Mouse (Mus musculus): ENCODE data around the gene Abcg8. TPM values are rescaled to one million over a fixed set of nuclear protein-coding genes. Genes with fewer than 3 reads are reported as not detected.

The Abcg8 gene
- polyA plus RNA-seq, 1 experiment from 2014 or later, result not detected

DNA sequence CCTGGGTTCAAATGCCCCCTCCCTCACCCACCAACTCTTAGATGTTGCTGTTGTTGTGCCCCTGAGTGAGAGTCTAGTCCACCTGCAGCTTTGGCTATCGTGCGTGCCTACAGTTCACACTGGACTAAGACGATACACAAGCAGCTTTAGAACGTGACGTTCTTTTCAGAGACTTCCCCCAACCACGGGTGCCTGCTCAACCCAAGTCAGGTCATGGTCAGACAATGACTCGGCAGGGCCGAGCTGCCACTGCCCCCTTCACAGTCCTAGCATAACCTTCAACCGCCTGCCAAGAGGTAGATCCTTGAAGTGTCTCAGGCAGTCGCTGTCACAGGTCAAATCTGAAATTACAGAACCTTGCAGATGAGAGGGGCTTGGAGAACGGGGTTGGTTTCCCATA is 12.7 kb downstream of the Abcg8 start:
- H3K4me1 ChIP-seq (replicated peaks), result no peaks in the 10 kb centered on the region
- no peak overlapping the region for H3K4me3 ChIP-seq
- 93% methylated on average over 11 of the region's 11 CpGs for WGBS
- H3K9me3 ChIP-seq, result no peaks in the 10 kb centered on the region
- H3K27me3 ChIP-seq, result no peaks in the 10 kb centered on the region
- no peak overlapping the region for H3K9ac ChIP-seq
- no peaks in the 10 kb centered on the region for H3K36me3 ChIP-seq
- no peak overlapping the region for H3K4me2 ChIP-seq
- no peak for ATAC-seq (ENCODE audit: low read depth)
- no peak overlapping the region for H3K27ac ChIP-seq (replicated peaks)

- 85% methylated on average over 5 of the region's 5 CpGs for WGBS
- no peak for ATAC-seq (ENCODE audit: low read depth)
These were observed 13.2 kb downstream of the Abcg8 start for GRCm38 (mm10) chr17:84689316-84689715.

DNA sequence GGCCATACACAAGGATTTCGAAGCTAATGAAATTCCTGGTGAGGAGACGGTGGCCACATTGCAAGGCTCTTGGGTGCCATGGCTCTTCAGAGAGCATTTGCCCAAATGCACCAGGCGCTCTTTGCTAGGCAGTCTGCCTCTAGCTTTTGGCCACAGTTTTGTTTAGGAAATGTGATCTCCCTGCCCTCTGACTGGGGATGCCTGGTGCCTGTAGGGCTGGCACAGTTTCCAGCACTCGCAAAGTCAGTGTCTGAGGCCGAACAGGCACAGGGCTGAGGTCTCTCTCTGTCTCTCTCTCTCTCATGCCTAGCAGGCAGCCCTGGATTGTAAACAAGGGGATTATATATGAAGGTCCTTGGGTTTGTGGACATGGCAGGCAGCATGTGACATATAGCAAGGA is 14.0 kb downstream of the Abcg8 start:
- no peak overlapping the region for H3K4me3 ChIP-seq
- no peaks in the 10 kb centered on the region for H3K4me1 ChIP-seq (replicated peaks)
- H3K27ac ChIP-seq (replicated peaks), result no peak overlapping the region
- ATAC-seq (ENCODE audit: low read depth), result no peak
- no peak overlapping the region for H3K9ac ChIP-seq
- no peaks in the 10 kb centered on the region for H3K9me3 ChIP-seq
- no peaks in the 10 kb centered on the region for H3K36me3 ChIP-seq
- H3K4me2 ChIP-seq, result no peak overlapping the region
- 89% methylated on average over 5 of the region's 5 CpGs for WGBS
- H3K27me3 ChIP-seq, result no peaks in the 10 kb centered on the region

More at GRCm38 (mm10) chr17:84689316-84689715, 13.2 kb downstream of the Abcg8 start:
- H3K36me3 ChIP-seq, result no peaks in the 10 kb centered on the region
- no peak overlapping the region for H3K4me2 ChIP-seq
- no peaks in the 10 kb centered on the region for H3K4me1 ChIP-seq (replicated peaks)
- H3K9me3 ChIP-seq, result no peaks in the 10 kb centered on the region
- H3K9ac ChIP-seq, result no peak overlapping the region
- H3K27me3 ChIP-seq, result no peaks in the 10 kb centered on the region
- H3K27ac ChIP-seq (replicated peaks), result no peak overlapping the region
- no peak overlapping the region for H3K4me3 ChIP-seq

DNA sequence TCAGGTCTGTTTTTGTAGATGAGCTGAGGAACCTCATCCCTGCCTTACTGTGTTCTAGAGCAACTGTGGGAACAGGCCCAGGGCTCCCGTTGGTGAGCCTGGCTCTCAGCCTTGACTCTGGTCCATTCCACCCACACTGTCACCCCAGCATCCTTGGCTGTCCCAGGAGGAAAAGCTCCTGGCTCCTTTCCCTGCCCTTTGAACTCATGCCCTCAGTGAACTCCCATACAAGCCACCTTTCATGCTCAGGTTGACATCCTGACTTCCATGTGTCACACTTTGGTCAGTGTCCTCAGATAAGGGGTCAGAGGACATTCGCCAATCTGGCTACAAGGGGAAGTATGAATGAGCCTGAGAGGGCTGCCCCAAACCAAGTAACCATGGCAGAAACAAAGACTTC is 17.6 kb downstream of the Abcg8 start:
- Histone ChIP-seq H3K4me3 (no peak overlapping the region), H3K4me2 (no peak overlapping the region), H3K27ac (replicated peaks) (no peak overlapping the region), H3K4me1 (replicated peaks) (peaks cover 4% of the 10 kb centered on the region; the same call in 1 of the 2 replicates), H3K9ac (no peak overlapping the region), H3K36me3 (no peaks in the 10 kb centered on the region), H3K9me3 (no peaks in the 10 kb centered on the region), H3K27me3 (peaks cover 9% of the 10 kb centered on the region; the same call in 1 of the 2 replicates)
- 88% methylated on average over 2 of the region's 2 CpGs for WGBS
- no peak for ATAC-seq (ENCODE audit: low read depth)

GRCm38 (mm10) chr17:84696537-84696936 is 20.4 kb downstream of the Abcg8 start:
- no peak for ATAC-seq (ENCODE audit: low read depth)
- Histone ChIP-seq H3K9ac (no peak overlapping the region), H3K9me3 (no peaks in the 10 kb centered on the region), H3K4me3 (no peak overlapping the region), H3K4me1 (replicated peaks) (peaks cover 9% of the 10 kb centered on the region; the same call in 1 of the 2 replicates), H3K36me3 (no peaks in the 10 kb centered on the region), H3K4me2 (no peak overlapping the region), H3K27me3 (peaks cover 9% of the 10 kb centered on the region; the same call in 1 of the 2 replicates), H3K27ac (replicated peaks) (no peak overlapping the region)
- 52% methylated on average over 6 of the region's 6 CpGs for WGBS

DNA sequence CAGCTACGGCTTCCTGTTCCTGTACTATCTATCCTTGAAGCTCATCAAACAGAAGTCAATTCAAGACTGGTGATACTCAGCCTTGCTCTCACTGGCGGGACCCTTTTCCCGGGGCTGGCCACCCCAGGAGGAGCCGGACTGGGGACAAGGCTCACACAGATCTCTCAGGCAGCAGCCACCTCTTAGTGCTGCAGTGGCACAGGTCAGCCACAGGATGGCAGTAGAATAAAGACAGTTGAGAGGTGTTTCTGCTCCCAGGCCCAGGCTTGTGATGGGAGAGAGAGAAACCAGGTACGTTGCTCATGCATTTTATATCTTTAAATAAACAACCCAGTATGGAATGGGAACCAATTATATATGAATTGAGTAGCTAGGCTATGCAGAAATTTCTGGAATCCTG is 22.6 kb downstream of the Abcg8 start:
- Histone ChIP-seq H3K4me3 (no peak overlapping the region), H3K4me1 (replicated peaks) (peaks cover 26% of the 10 kb centered on the region), H3K27ac (replicated peaks) (no peak overlapping the region), H3K4me2 (no peak overlapping the region), H3K36me3 (no peaks in the 10 kb centered on the region), H3K9me3 (no peaks in the 10 kb centered on the region), H3K27me3 (peaks cover 9% of the 10 kb centered on the region; the same call in 1 of the 2 replicates), H3K9ac (no peak overlapping the region)
- ATAC-seq (ENCODE audit: low read depth), result no peak
- 22% methylated on average over 5 of the region's 5 CpGs for WGBS

- ATAC-seq (ENCODE audit: low read depth), result no peak
- Histone ChIP-seq H3K36me3 (peaks cover 27% of the 10 kb centered on the region), H3K27ac (replicated peaks) (no peak overlapping the region), H3K4me1 (replicated peaks) (peaks cover 30% of the 10 kb centered on the region), H3K4me2 (no peak overlapping the region), H3K27me3 (peaks cover 31% of the 10 kb centered on the region), H3K4me3 (no peak overlapping the region), H3K9me3 (no peaks in the 10 kb centered on the region), H3K9ac (no peak overlapping the region)
- WGBS, result 72% methylated on average over 4 of the region's 4 CpGs
These were observed 31.3 kb downstream of the Abcg8 start for GRCm38 (mm10) chr17:84707407-84707806.

DNA sequence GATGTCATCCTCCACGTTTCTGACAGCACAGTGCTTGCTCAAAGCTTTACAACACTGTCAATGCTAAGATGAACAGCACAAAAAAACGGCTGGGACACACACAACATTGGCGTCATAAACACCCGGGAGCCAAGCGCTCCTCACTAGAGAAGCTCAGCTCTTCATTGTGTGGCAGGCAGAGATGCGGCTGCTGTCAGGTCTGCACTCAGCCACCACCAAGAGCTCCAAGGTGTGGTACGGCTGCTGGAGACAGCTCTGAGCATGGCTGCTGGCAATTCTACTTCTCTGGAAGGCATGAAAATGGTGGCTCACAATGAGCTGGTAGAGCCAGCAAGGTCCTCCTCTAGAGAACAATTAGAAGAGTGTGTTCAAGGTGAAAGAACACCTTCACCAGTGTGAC is 32.7 kb downstream of the Abcg8 start:
- peaks cover 27% of the 10 kb centered on the region for H3K36me3 ChIP-seq
- peaks cover 41% of the 10 kb centered on the region for H3K27me3 ChIP-seq
- H3K4me1 ChIP-seq (replicated peaks), result peaks cover 22% of the 10 kb centered on the region
- H3K27ac ChIP-seq (replicated peaks), result 0 out of 2 replicates have a peak overlapping the region, but pooled peaks have one; percentile 39
- no peaks in the 10 kb centered on the region for H3K9me3 ChIP-seq
- peak overlapping the region; percentile 31 for H3K4me2 ChIP-seq
- no peak for ATAC-seq (ENCODE audit: low read depth)
- WGBS, result 71% methylated on average over 7 of the region's 7 CpGs
- H3K9ac ChIP-seq, result no peak overlapping the region
- H3K4me3 ChIP-seq, result no peak overlapping the region

DNA sequence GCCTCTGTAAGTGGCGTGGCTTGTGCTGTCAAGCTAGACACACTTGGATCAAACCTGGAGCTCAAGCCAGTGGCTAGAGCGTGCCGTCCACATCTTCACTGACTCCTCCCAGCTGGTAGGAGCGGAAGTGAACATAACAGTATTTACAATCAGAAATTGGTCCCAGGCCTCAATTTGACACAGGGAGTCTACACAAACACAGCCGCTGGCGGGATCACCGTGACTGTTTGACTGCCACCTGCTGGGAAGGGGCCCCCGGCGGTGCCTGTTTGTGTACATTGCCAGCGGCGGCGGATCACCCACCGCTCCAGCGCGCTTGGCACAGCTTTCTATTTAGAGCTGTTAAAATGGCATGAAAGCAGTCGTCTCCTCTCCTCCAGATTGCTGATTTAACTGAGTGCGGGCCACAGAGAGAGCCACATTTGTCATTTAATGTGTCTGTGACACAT is 33.3 kb downstream of the Abcg8 start:
- Histone ChIP-seq H3K4me1 (replicated peaks) (peaks cover 25% of the 10 kb centered on the region), H3K4me2 (peak overlapping the region; percentile 31), H3K36me3 (peaks cover 27% of the 10 kb centered on the region), H3K4me3 (no peak overlapping the region), H3K27ac (replicated peaks) (peak overlapping the region; percentile 39), H3K9me3 (no peaks in the 10 kb centered on the region), H3K9ac (no peak overlapping the region), H3K27me3 (peaks cover 43% of the 10 kb centered on the region)
- ATAC-seq (ENCODE audit: low read depth), result peak; percentile 49
- 23% methylated on average over 17 of the region's 17 CpGs for WGBS

GRCm38 (mm10) chr17:84713563-84714164 is 37.6 kb downstream of the Abcg8 start:
- Histone ChIP-seq H3K4me1 (replicated peaks) (peaks cover 45% of the 10 kb centered on the region), H3K9me3 (no peaks in the 10 kb centered on the region), H3K9ac (no peak overlapping the region), H3K27ac (replicated peaks) (no peak overlapping the region), H3K4me2 (no peak overlapping the region), H3K36me3 (peaks cover 11% of the 10 kb centered on the region), H3K27me3 (peaks cover 37% of the 10 kb centered on the region), H3K4me3 (no peak overlapping the region)
- 60% methylated on average over 18 of the region's 18 CpGs for WGBS
- no peak for ATAC-seq (ENCODE audit: low read depth)

DNA sequence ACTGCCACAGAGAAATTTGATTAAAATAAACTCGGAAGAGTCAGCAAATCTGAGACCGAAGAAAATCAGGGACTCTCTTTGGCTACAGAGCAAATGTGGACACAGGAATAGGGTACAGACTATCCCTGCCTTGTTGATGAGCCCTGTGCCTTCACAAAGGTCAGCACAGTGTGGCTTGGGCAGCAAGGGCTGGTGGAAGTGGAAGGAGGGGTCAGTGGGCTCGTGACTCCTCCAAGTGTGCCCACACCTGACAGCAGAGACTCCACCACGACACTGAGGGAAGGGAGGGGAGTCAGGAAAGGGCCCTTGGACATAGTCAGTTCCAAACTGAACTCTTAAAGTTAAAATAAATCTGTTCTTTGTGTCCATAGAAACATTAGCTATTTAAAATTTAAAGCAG is 38.8 kb downstream of the Abcg8 start:
- ATAC-seq (ENCODE audit: low read depth), result no peak
- WGBS, result 74% methylated on average over 4 of the region's 4 CpGs
- Histone ChIP-seq H3K4me2 (no peak overlapping the region), H3K27me3 (peaks cover 37% of the 10 kb centered on the region), H3K9ac (no peak overlapping the region), H3K27ac (replicated peaks) (no peak overlapping the region), H3K4me3 (no peak overlapping the region), H3K4me1 (replicated peaks) (peaks cover 32% of the 10 kb centered on the region), H3K9me3 (no peaks in the 10 kb centered on the region), H3K36me3 (peaks cover 11% of the 10 kb centered on the region)

GRCm38 (mm10) chr17:84716252-84716872 is 40.3 kb downstream of the Abcg8 start:
- peaks cover 37% of the 10 kb centered on the region for H3K27me3 ChIP-seq
- no peak overlapping the region for H3K27ac ChIP-seq (replicated peaks)
- H3K36me3 ChIP-seq, result peaks cover 6% of the 10 kb centered on the region
- no peak overlapping the region for H3K4me2 ChIP-seq
- peaks cover 27% of the 10 kb centered on the region for H3K4me1 ChIP-seq (replicated peaks)
- H3K9ac ChIP-seq, result no peak overlapping the region
- H3K9me3 ChIP-seq, result no peaks in the 10 kb centered on the region
- ATAC-seq (ENCODE audit: low read depth), result no peak
- no peak overlapping the region for H3K4me3 ChIP-seq
- 43% methylated on average over 16 of the region's 16 CpGs for WGBS
